Mouse (Mus musculus) cortical plate, adult 2 months (tissue): ENCODE results near the gene Gdf7.

Source experiments
- CTCF ChIP-seq: fragments of 200-500 bp; IDR thresholded peaks from 2 replicates; pipeline ENCODE4 v1.5.1; 2011; ENCODE audit warnings: mild to moderate bottlenecking, control low read depth, low read length; ENCODE audit not compliant: insufficient read depth; ENCODE audit errors: extremely low read depth
- POLR2A ChIP-seq: fragments of 200-500 bp; IDR thresholded peaks from 2 replicates; pipeline ENCODE4 v1.6.1; 2011; ENCODE audit warnings: mild to moderate bottlenecking, low read length, control low read depth; ENCODE audit not compliant: insufficient read depth; ENCODE audit errors: extremely low read depth

DNA sequence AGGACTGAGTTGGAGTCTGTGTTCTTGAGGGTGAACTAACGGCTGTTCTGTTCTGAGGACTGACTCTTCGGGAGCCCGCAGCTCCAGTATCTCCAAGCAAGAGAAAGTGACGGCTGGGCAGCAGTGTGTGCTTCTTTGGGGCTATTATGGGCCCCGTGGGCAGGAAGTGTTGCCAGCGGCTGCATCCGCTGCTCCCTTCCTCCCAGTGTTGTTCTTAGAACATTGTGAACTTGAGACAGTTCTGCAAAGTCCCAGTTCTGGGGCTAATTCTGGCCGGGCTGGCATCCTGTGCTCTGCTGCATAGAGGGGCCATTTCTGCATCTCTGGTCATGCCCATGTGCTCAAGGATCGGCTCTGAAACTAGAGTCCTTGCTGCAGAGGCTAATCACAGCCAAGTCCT, 43.1 kb upstream of the Gdf7 start:
- TF ChIP-seq CTCF (no peak), POLR2A (peak; percentile 45; the same call in 1 of the 2 replicates)
